In the genomic region with DNA sequence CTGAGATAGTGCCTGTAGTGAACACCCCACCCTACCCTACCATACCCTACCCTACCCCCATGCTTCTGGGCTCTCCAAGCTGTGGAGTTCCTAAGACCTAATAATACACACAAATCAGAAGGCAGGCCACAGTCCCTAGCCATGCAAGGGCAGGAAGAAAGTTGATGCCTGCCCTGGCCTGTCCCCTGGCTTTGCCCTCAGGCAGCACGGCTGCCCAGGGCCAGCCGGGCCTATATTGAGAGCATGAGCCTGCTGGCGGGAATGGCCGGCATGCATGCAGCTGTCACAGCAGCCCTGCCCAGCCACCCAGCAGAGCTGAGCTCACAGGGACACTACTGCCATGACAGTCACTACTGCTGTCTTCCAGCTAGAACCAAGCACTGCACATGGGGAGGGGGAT, we compare ENCODE assay signal across 26 mouse cellular contexts. TPM values are rescaled to one million over a fixed set of nuclear protein-coding genes. Genes with fewer than 3 reads are reported as not detected.
A peak's percentile ranks its signal among the peaks of the same experiment; 100 is the strongest.
DNase-seq lines count a peak whose midpoint lies in the region; ATAC-seq and TF ChIP-seq lines count a peak whose summit lies in the region.
"Had no signal": no experiment of that assay in that cellular context is flagged by ENCODE, and none has a peak within 500 bp of the region (broad histone marks: within the 10 kb centered on the region; RNA-seq: fewer than 3 reads in every experiment).

No protein-coding gene starts in this region.

- peaks cover 17% of the 10 kb centered on the region for H3K4me1 ChIP-seq in forebrain, embryonic 10.5 days
- peaks cover 14% of the 10 kb centered on the region for H3K4me1 ChIP-seq in forebrain, embryonic 13.5 days
- H3K4me1 ChIP-seq in liver, embryonic 16.5 days (ENCODE audit: control insufficient read depth, low read depth, low read length), result no peaks in the 10 kb centered on the region
- no peaks in the 10 kb centered on the region for H3K4me1 ChIP-seq in liver, embryonic 12.5 days
- peaks cover 63% of the 10 kb centered on the region for H3K4me1 ChIP-seq in olfactory bulb, adult 2 months (ENCODE audit: control insufficient read depth, insufficient read depth, low read length)

- no peak overlapping the region for H3K4me3 ChIP-seq in forebrain, embryonic 10.5 days
- no peak overlapping the region for H3K4me3 ChIP-seq in forebrain, embryonic 13.5 days
- no peak overlapping the region for H3K4me3 ChIP-seq in liver, embryonic 16.5 days (ENCODE audit: low read depth, low read length)
- H3K4me3 ChIP-seq in liver, embryonic 12.5 days, result no peak overlapping the region
- H3K4me3 ChIP-seq in olfactory bulb, adult 2 months (ENCODE audit: insufficient read depth, low read depth, low read length), result no peak overlapping the region
- H3K4me3 ChIP-seq: hindbrain, embryonic 12.5 days; midbrain, embryonic 13.5 days had no signal

- no peak overlapping the region for H3K4me2 ChIP-seq in forebrain, embryonic 13.5 days
- H3K4me2 ChIP-seq in liver, embryonic 16.5 days (ENCODE audit: low read depth, low read length), result no peak overlapping the region
- no peak overlapping the region for H3K4me2 ChIP-seq in liver, embryonic 12.5 days
- H3K4me2 ChIP-seq: hindbrain, embryonic 12.5 days; midbrain, embryonic 13.5 days had no signal

- H3K36me3 ChIP-seq in forebrain, embryonic 10.5 days (replicated peaks), result no peaks in the 10 kb centered on the region
- no peaks in the 10 kb centered on the region for H3K36me3 ChIP-seq in forebrain, embryonic 13.5 days (ENCODE audit: poor library complexity, severe bottlenecking)
- H3K36me3 ChIP-seq in liver, embryonic 16.5 days (ENCODE audit: control insufficient read depth, insufficient read depth), result no peaks in the 10 kb centered on the region
- no peaks in the 10 kb centered on the region for H3K36me3 ChIP-seq in liver, embryonic 12.5 days
- H3K36me3 ChIP-seq: G1E; hindbrain, embryonic 12.5 days; midbrain, embryonic 13.5 days had no signal

- TF ChIP-seq CTCF in olfactory bulb, adult 2 months (IDR thresholded peaks at IDR 0.05; ENCODE audit: insufficient read depth, low read depth, low read length), result no peak

- 78% methylated on average over 4 of the region's 4 CpGs for WGBS in forebrain, embryonic 10.5 days
- WGBS in forebrain, embryonic 13.5 days, result 72% methylated on average over 4 of the region's 4 CpGs
- 74% methylated on average over 4 of the region's 4 CpGs for WGBS in liver, embryonic 16.5 days (ENCODE audit: insufficient replicate concordance)
- 63% methylated on average over 4 of the region's 4 CpGs for WGBS in liver, embryonic 12.5 days (ENCODE audit: insufficient replicate concordance)
- 51% methylated on average over 4 of the region's 4 CpGs for WGBS in olfactory bulb, adult 2 months

- ATAC-seq in forebrain, embryonic 13.5 days, result no peak
- 0 out of 2 replicates have a peak, but pooled peaks have one; percentile 19 for ATAC-seq in liver, embryonic 16.5 days (ENCODE audit: low read depth)
- no peak for ATAC-seq in liver, embryonic 12.5 days
- no peak for ATAC-seq in frontal cortex, adult (ENCODE audit: low TSS enrichment)
- ATAC-seq: activated CD4-positive, CD25-positive, alpha-beta regulatory T cell, adult 4 months; forebrain, embryonic 14.5 days; inflammation-experienced regulatory T-cells, adult 6 months; midbrain, embryonic 13.5 days had no signal

- 0 out of 2 replicates have a peak overlapping the region, but pooled peaks have one; percentile 44 for H3K27ac ChIP-seq in forebrain, embryonic 10.5 days
- no peak overlapping the region for H3K27ac ChIP-seq in forebrain, embryonic 13.5 days
- H3K27ac ChIP-seq in liver, embryonic 16.5 days (ENCODE audit: low read length), result no peak overlapping the region
- H3K27ac ChIP-seq in liver, embryonic 12.5 days, result no peak overlapping the region
- peak overlapping the region; percentile 93 for H3K27ac ChIP-seq in olfactory bulb, adult 2 months (ENCODE audit: insufficient read depth, low read depth, low read length)
- H3K27ac ChIP-seq: hindbrain, embryonic 12.5 days; midbrain, embryonic 13.5 days; stomach, postnatal 0 days had no signal

- TF ChIP-seq POLR2A in olfactory bulb, adult 2 months (IDR thresholded peaks at IDR 0.05; ENCODE audit: insufficient read depth, low read depth, low read length), result no peak

- no peaks in the 10 kb centered on the region for H3K9me3 ChIP-seq in forebrain, embryonic 10.5 days
- H3K9me3 ChIP-seq in forebrain, embryonic 13.5 days (replicated peaks), result no peaks in the 10 kb centered on the region
- H3K9me3 ChIP-seq in liver, embryonic 16.5 days (replicated peaks; ENCODE audit: control insufficient read depth, low read length), result no peaks in the 10 kb centered on the region
- H3K9me3 ChIP-seq in liver, embryonic 12.5 days (replicated peaks), result no peaks in the 10 kb centered on the region
- H3K9me3 ChIP-seq: G1E; hindbrain, embryonic 12.5 days; midbrain, embryonic 13.5 days had no signal

- no peak overlapping the region for H3K9ac ChIP-seq in forebrain, embryonic 13.5 days
- no peak overlapping the region for H3K9ac ChIP-seq in liver, embryonic 16.5 days (ENCODE audit: low read depth, low read length)
- H3K9ac ChIP-seq in liver, embryonic 12.5 days, result no peak overlapping the region
- H3K9ac ChIP-seq: hindbrain, embryonic 12.5 days; midbrain, embryonic 13.5 days had no signal

- H3K27me3 ChIP-seq in forebrain, embryonic 10.5 days (ENCODE audit: poor library complexity, severe bottlenecking), result peaks cover 39% of the 10 kb centered on the region
- H3K27me3 ChIP-seq in forebrain, embryonic 13.5 days, result peaks cover 8% of the 10 kb centered on the region
- peaks cover 5% of the 10 kb centered on the region; the same call in 1 of the 2 replicates for H3K27me3 ChIP-seq in liver, embryonic 16.5 days (ENCODE audit: control insufficient read depth, insufficient read depth, low read depth, low read length)
- H3K27me3 ChIP-seq in liver, embryonic 12.5 days (replicated peaks), result peaks cover 68% of the 10 kb centered on the region

- no peak for DNase-seq in forebrain, embryonic 10.5 days (ENCODE audit: extremely low spot score, low spot score)
- DNase-seq in gastrocnemius, postnatal 25 days, result peak; percentile 90
- DNase-seq in right cerebral cortex, postnatal 25 days, result no peak
- DNase-seq: adrenal gland, postnatal 36 days; cerebellum, adult 18-20 months; cerebellum, postnatal 25 days; heart, adult 18-20 months; heart, postnatal 10 days; kidney, adult 8-10 months; kidney, postnatal 14 days; layer of hippocampus, adult 9-11 months; liver; lung, adult 2 months; lung, postnatal 36 days had no signal

RNA-seq across cellular contexts. Expression of a gene that starts 11.5 kb away (rescaled TPM):
- 0.14 and 0.22 TPM in 2 replicates for polyA plus RNA-seq in forebrain, embryonic 10.5 days (2016; fragmentation: Nextera tagmentation; extraction: Ambion mirVana)
- 1.7 and 3.1 TPM in 2 replicates for polyA plus RNA-seq in forebrain, embryonic 13.5 days (2015; fragmentation: Nextera tagmentation; extraction: Ambion mirVana)
- 86.3 and 208 TPM in 2 replicates for polyA plus RNA-seq in liver, embryonic 16.5 days (2015; fragmentation: Nextera tagmentation; extraction: Ambion mirVana)
- polyA plus RNA-seq in liver, embryonic 12.5 days (2016; fragmentation: Nextera tagmentation; extraction: Ambion mirVana), result 2.1 and 4.9 TPM in 2 replicates
- total RNA-seq in gastrocnemius, postnatal 25 days (2021), result over 10,000 TPM; 60,490 to 60,709 TPM
- not detected in 2 replicates for polyA plus RNA-seq in olfactory bulb, adult 2 months (2012; ENCODE audit: insufficient read depth, insufficient read length, low replicate concordance, missing spikeins)
- total RNA-seq: G1E had no signal

RNA-seq across cellular contexts. Expression of a gene that starts 23.1 kb away (rescaled TPM):
- polyA plus RNA-seq in forebrain, embryonic 10.5 days (2016; fragmentation: Nextera tagmentation; extraction: Ambion mirVana), result 7.3 and 8.2 TPM in 2 replicates
- 6.4 and 7.4 TPM in 2 replicates for polyA plus RNA-seq in forebrain, embryonic 13.5 days (2015; fragmentation: Nextera tagmentation; extraction: Ambion mirVana)
- polyA plus RNA-seq in liver, embryonic 16.5 days (2015; fragmentation: Nextera tagmentation; extraction: Ambion mirVana), result 2.3 and 2.6 TPM in 2 replicates
- polyA plus RNA-seq in liver, embryonic 12.5 days (2016; fragmentation: Nextera tagmentation; extraction: Ambion mirVana), result 5.5 and 5.8 TPM in 2 replicates
- total RNA-seq in gastrocnemius, postnatal 25 days (2021), result under 1 TPM; 0.36 to 0.62 TPM
- polyA plus RNA-seq in olfactory bulb, adult 2 months (2012; ENCODE audit: insufficient read depth, insufficient read length, low replicate concordance, missing spikeins), result not detected in 2 replicates

Comparison
In these comparisons a context has a peak if more than half of its experiments do, and no peak if none do; other contexts are left out.
1. H3K27ac ChIP-seq: peak in forebrain, embryonic 10.5 days (single experiment) and olfactory bulb, adult 2 months (single experiment); none in forebrain, embryonic 13.5 days (single experiment), liver, embryonic 16.5 days (single experiment) and liver, embryonic 12.5 days (single experiment).
2. RNA of a gene that starts 11.5 kb away (polyA plus RNA-seq): 86.3 to 208 TPM in liver, embryonic 16.5 days; 2.1 to 4.9 TPM in liver, embryonic 12.5 days, 1.7 to 3.1 TPM in forebrain, embryonic 13.5 days, 0.14 to 0.22 TPM in forebrain, embryonic 10.5 days and not detected in olfactory bulb, adult 2 months; every median in the first group is over 10 times any median in the second.